Comparison of ENCODE assay signal across 17 mouse cellular contexts in genomic region chr12:78901467-78901866, GRCm38 (mm10). TPM values are rescaled to one million over a fixed set of nuclear protein-coding genes. Genes with fewer than 3 reads are reported as not detected.
"Had no signal": no experiment of that assay in that cellular context is flagged by ENCODE, and none has a peak within 500 bp of the region (broad histone marks: within the 10 kb centered on the region; RNA-seq: fewer than 3 reads in every experiment).

No protein-coding gene starts in this region.

- H3K4me2 ChIP-seq: liver, embryonic 11.5 days; liver, embryonic 15.5 days; midbrain, embryonic 13.5 days; neural tube, embryonic 15.5 days had no signal

- H3K27ac ChIP-seq: layer of hippocampus, adult 2 months; limb, embryonic 10.5 days; liver, embryonic 15.5 days; macrophage; midbrain, embryonic 13.5 days; neural tube, embryonic 15.5 days; stomach, postnatal 0 days had no signal

- H3K36me3 ChIP-seq: limb, embryonic 10.5 days; midbrain, embryonic 13.5 days; neural tube, embryonic 15.5 days had no signal

- ATAC-seq: lung, postnatal 0 days; midbrain, embryonic 13.5 days had no signal

- H3K9ac ChIP-seq: liver, embryonic 15.5 days; midbrain, embryonic 13.5 days; neural tube, embryonic 15.5 days had no signal

- DNase-seq: kidney, adult 18-20 months; kidney, postnatal 10 days; kidney, postnatal 4 days; lung, adult 2 months; right cerebral cortex, adult 18-20 months; right cerebral cortex, postnatal 25 days; thymus, postnatal 14 days had no signal

- H3K4me3 ChIP-seq: layer of hippocampus, adult 2 months; limb, embryonic 10.5 days; liver, embryonic 15.5 days; midbrain, embryonic 13.5 days; myocyte; neural tube, embryonic 15.5 days had no signal

- H3K4me1 ChIP-seq: neural tube, embryonic 15.5 days had no signal

- H3K9me3 ChIP-seq: limb, embryonic 10.5 days; liver, embryonic 15.5 days; midbrain, embryonic 13.5 days; neural tube, embryonic 15.5 days had no signal

RNA-seq across cellular contexts. Expression of gene Plek2, which starts 5.3 kb away (rescaled TPM):
- polyA plus RNA-seq: macrophage had no signal
